29 mouse cellular contexts compared by ENCODE assay signal in the genomic region with DNA sequence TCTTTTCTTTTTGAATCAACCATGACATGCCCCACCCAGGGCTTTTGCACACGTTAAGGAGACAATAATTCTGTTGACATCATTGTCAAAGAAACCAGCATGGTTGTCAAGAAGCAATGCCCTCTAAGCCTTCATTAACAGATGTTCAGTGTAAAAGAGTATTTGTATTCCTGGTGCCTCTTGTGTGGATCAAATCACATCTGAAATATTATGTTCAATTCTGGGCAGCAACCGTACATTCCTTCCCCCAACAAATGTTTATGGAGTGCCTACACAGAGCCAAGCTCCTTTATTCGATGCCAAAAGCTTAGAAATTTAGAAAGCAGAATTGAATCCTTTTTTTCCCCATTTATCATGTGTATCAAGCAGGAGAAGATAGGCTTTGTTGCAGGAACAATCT. TPM values are rescaled to one million over a fixed set of nuclear protein-coding genes. Genes with fewer than 3 reads are reported as not detected.
DNase-seq lines count a peak whose midpoint lies in the region; ATAC-seq lines count a peak whose summit lies in the region.
"Had no signal": no experiment of that assay in that cellular context is flagged by ENCODE, and none has a peak within 500 bp of the region (broad histone marks: within the 10 kb centered on the region; RNA-seq: fewer than 3 reads in every experiment).

No protein-coding gene starts in this region.

- ATAC-seq in limb, embryonic 13.5 days (ENCODE audit: low FRiP score, low read depth): peak; percentile 48; the same call in 1 of the 2 replicates
- ATAC-seq in lung, embryonic 16.5 days (ENCODE audit: low read depth): peak; percentile 63
- ATAC-seq in embryonic facial prominence, embryonic 15.5 days (ENCODE audit: insufficient number of reproducible peaks, low FRiP score, low TSS enrichment, low read depth): peak; percentile 63; the same call in 1 of the 2 replicates
- no peak for ATAC-seq in limb, embryonic 15.5 days (ENCODE audit: insufficient number of reproducible peaks, low FRiP score, low TSS enrichment, low read depth)
- ATAC-seq: forebrain, embryonic 15.5 days; hindbrain, embryonic 16.5 days had no signal

- H3K4me3 ChIP-seq in limb, embryonic 13.5 days: no peak overlapping the region
- H3K4me3 ChIP-seq in limb, embryonic 10.5 days: no peak overlapping the region
- no peak overlapping the region for H3K4me3 ChIP-seq in lung, embryonic 16.5 days (ENCODE audit: low read length)
- H3K4me3 ChIP-seq in embryonic facial prominence, embryonic 15.5 days (replicated peaks): no peak overlapping the region
- H3K4me3 ChIP-seq in limb, embryonic 15.5 days: no peak overlapping the region
- H3K4me3 ChIP-seq: embryonic facial prominence, embryonic 13.5 days; erythroblast, embryonic 14.5 days; forebrain, embryonic 12.5 days; forebrain, embryonic 15.5 days; heart, embryonic 12.5 days; heart, embryonic 15.5 days; hindbrain, embryonic 10.5 days; hindbrain, embryonic 13.5 days had no signal

- H3K4me2 ChIP-seq in limb, embryonic 13.5 days (replicated peaks): no peak overlapping the region
- no peak overlapping the region for H3K4me2 ChIP-seq in lung, embryonic 16.5 days (ENCODE audit: low read depth, low read length)
- no peak overlapping the region for H3K4me2 ChIP-seq in embryonic facial prominence, embryonic 15.5 days (replicated peaks)
- no peak overlapping the region for H3K4me2 ChIP-seq in limb, embryonic 15.5 days
- H3K4me2 ChIP-seq: embryonic facial prominence, embryonic 13.5 days; forebrain, embryonic 12.5 days; forebrain, embryonic 15.5 days; heart, embryonic 12.5 days; heart, embryonic 15.5 days; hindbrain, embryonic 13.5 days had no signal

- no peaks in the 10 kb centered on the region for H3K9me3 ChIP-seq in limb, embryonic 13.5 days
- no peaks in the 10 kb centered on the region for H3K9me3 ChIP-seq in limb, embryonic 10.5 days (replicated peaks)
- no peaks in the 10 kb centered on the region for H3K9me3 ChIP-seq in lung, embryonic 16.5 days (ENCODE audit: control insufficient read depth, low read length)
- H3K9me3 ChIP-seq in embryonic facial prominence, embryonic 15.5 days (replicated peaks): no peaks in the 10 kb centered on the region
- H3K9me3 ChIP-seq in limb, embryonic 15.5 days: no peaks in the 10 kb centered on the region
- H3K9me3 ChIP-seq: embryonic facial prominence, embryonic 13.5 days; forebrain, embryonic 12.5 days; forebrain, embryonic 15.5 days; G1E; heart, embryonic 12.5 days; heart, embryonic 15.5 days; hindbrain, embryonic 10.5 days; hindbrain, embryonic 13.5 days had no signal

- WGBS in limb, embryonic 13.5 days: 73% methylated on average over 3 of the region's 3 CpGs
- WGBS in limb, embryonic 10.5 days: 92% methylated on average over 3 of the region's 3 CpGs
- WGBS in lung, embryonic 16.5 days: 49% methylated on average over 3 of the region's 3 CpGs
- 38% methylated on average over 3 of the region's 3 CpGs for WGBS in embryonic facial prominence, embryonic 15.5 days
- 56% methylated on average over 3 of the region's 3 CpGs for WGBS in limb, embryonic 15.5 days

- no peak overlapping the region for H3K9ac ChIP-seq in limb, embryonic 13.5 days
- no peak overlapping the region for H3K9ac ChIP-seq in lung, embryonic 16.5 days (ENCODE audit: low read length)
- no peak overlapping the region for H3K9ac ChIP-seq in embryonic facial prominence, embryonic 15.5 days
- no peak overlapping the region for H3K9ac ChIP-seq in limb, embryonic 15.5 days
- H3K9ac ChIP-seq: embryonic facial prominence, embryonic 13.5 days; forebrain, embryonic 12.5 days; forebrain, embryonic 15.5 days; heart, embryonic 12.5 days; heart, embryonic 15.5 days; hindbrain, embryonic 13.5 days had no signal

- H3K27ac ChIP-seq in limb, embryonic 13.5 days: no peak overlapping the region
- no peak overlapping the region for H3K27ac ChIP-seq in limb, embryonic 10.5 days
- peak overlapping the region; percentile 72 for H3K27ac ChIP-seq in lung, embryonic 16.5 days (ENCODE audit: low read length)
- H3K27ac ChIP-seq in embryonic facial prominence, embryonic 15.5 days (replicated peaks): peak overlapping the region; percentile 68; the same call in 1 of the 2 replicates
- H3K27ac ChIP-seq in limb, embryonic 15.5 days: 0 out of 2 replicates have a peak overlapping the region, but pooled peaks have one; percentile 24
- H3K27ac ChIP-seq: embryonic facial prominence, embryonic 13.5 days; forebrain, embryonic 12.5 days; forebrain, embryonic 15.5 days; heart, embryonic 15.5 days; hindbrain, embryonic 10.5 days; hindbrain, embryonic 13.5 days had no signal

- H3K27me3 ChIP-seq in limb, embryonic 13.5 days: no peaks in the 10 kb centered on the region
- H3K27me3 ChIP-seq in limb, embryonic 10.5 days (ENCODE audit: low read depth, poor library complexity, severe bottlenecking): no peaks in the 10 kb centered on the region
- H3K27me3 ChIP-seq in lung, embryonic 16.5 days (ENCODE audit: control insufficient read depth, insufficient read depth, low read depth, low read length): no peaks in the 10 kb centered on the region
- no peaks in the 10 kb centered on the region for H3K27me3 ChIP-seq in embryonic facial prominence, embryonic 15.5 days
- H3K27me3 ChIP-seq in limb, embryonic 15.5 days: no peaks in the 10 kb centered on the region
- H3K27me3 ChIP-seq: CH12.LX; embryonic facial prominence, embryonic 13.5 days; forebrain, embryonic 12.5 days; forebrain, embryonic 15.5 days; heart, embryonic 12.5 days; heart, embryonic 15.5 days; hindbrain, embryonic 13.5 days had no signal

- H3K36me3 ChIP-seq in limb, embryonic 13.5 days: no peaks in the 10 kb centered on the region
- H3K36me3 ChIP-seq in limb, embryonic 10.5 days: no peaks in the 10 kb centered on the region
- no peaks in the 10 kb centered on the region for H3K36me3 ChIP-seq in lung, embryonic 16.5 days (ENCODE audit: control insufficient read depth, insufficient read depth, low read length)
- no peaks in the 10 kb centered on the region for H3K36me3 ChIP-seq in embryonic facial prominence, embryonic 15.5 days
- no peaks in the 10 kb centered on the region for H3K36me3 ChIP-seq in limb, embryonic 15.5 days
- H3K36me3 ChIP-seq: embryonic facial prominence, embryonic 13.5 days; forebrain, embryonic 12.5 days; forebrain, embryonic 15.5 days; G1E; heart, embryonic 12.5 days; heart, embryonic 15.5 days; hindbrain, embryonic 10.5 days; hindbrain, embryonic 13.5 days had no signal

- no peak for DNase-seq in limb, embryonic 10.5 days (ENCODE audit: low spot score)
- DNase-seq in lung, postnatal 10 days: no peak
- no peak for DNase-seq in MN1 (ENCODE audit: low spot score)
- DNase-seq: adrenal gland, postnatal 10 days; adrenal gland, postnatal 36 days; B cell, adult 2 months; cerebellum, adult 11 months; cerebellum, adult 2 months; cerebellum, adult 9-11 months; cerebellum, postnatal 25 days; gastrocnemius, postnatal 25 days; heart, adult 18-20 months; heart, postnatal 10 days; heart, postnatal 36 days had no signal

- H3K4me1 ChIP-seq in limb, embryonic 13.5 days: 0 out of 2 replicates have a peak, but pooled peaks cover 6% of the 10 kb centered on the region
- H3K4me1 ChIP-seq in limb, embryonic 10.5 days: no peaks in the 10 kb centered on the region
- H3K4me1 ChIP-seq in lung, embryonic 16.5 days (replicated peaks; ENCODE audit: control insufficient read depth, insufficient read depth, low read length): peaks cover 17% of the 10 kb centered on the region
- peaks cover 3% of the 10 kb centered on the region; the same call in 1 of the 2 replicates for H3K4me1 ChIP-seq in embryonic facial prominence, embryonic 15.5 days
- H3K4me1 ChIP-seq in limb, embryonic 15.5 days: no peaks in the 10 kb centered on the region
- H3K4me1 ChIP-seq: embryonic facial prominence, embryonic 13.5 days; forebrain, embryonic 12.5 days; forebrain, embryonic 15.5 days; hindbrain, embryonic 10.5 days; hindbrain, embryonic 13.5 days had no signal

RNA-seq across cellular contexts. Expression of a gene that starts 31.6 kb away (rescaled TPM):
- 43.6 and 54.3 TPM in 2 replicates for polyA plus RNA-seq in limb, embryonic 13.5 days (2015; fragmentation: Nextera tagmentation; extraction: Ambion mirVana)
- 32.0 and 39.7 TPM in 2 replicates for polyA plus RNA-seq in limb, embryonic 10.5 days (2016; fragmentation: Nextera tagmentation; extraction: Ambion mirVana)
- 64.6 and 65.6 TPM in 2 replicates for polyA plus RNA-seq in lung, embryonic 16.5 days (2015; fragmentation: Nextera tagmentation; extraction: Ambion mirVana)
- 45.1 and 47.8 TPM in 2 replicates for polyA plus RNA-seq in embryonic facial prominence, embryonic 15.5 days (2015; fragmentation: Nextera tagmentation; extraction: Ambion mirVana)
- polyA plus RNA-seq in limb, embryonic 15.5 days (2015; fragmentation: Nextera tagmentation; extraction: Ambion mirVana): 40.8 and 46.8 TPM in 2 replicates
- polyA plus RNA-seq: erythroblast, embryonic 14.5 days had no signal

Comparison
In these comparisons a context has a peak if more than half of its experiments do, and no peak if none do; other contexts are left out.
1. H3K27ac ChIP-seq: peak in lung, embryonic 16.5 days (single experiment), embryonic facial prominence, embryonic 15.5 days (single experiment) and limb, embryonic 15.5 days (single experiment); none in limb, embryonic 13.5 days (single experiment) and limb, embryonic 10.5 days (single experiment).